ENCODE assay signal across 8 mouse cellular contexts in the genomic region with DNA sequence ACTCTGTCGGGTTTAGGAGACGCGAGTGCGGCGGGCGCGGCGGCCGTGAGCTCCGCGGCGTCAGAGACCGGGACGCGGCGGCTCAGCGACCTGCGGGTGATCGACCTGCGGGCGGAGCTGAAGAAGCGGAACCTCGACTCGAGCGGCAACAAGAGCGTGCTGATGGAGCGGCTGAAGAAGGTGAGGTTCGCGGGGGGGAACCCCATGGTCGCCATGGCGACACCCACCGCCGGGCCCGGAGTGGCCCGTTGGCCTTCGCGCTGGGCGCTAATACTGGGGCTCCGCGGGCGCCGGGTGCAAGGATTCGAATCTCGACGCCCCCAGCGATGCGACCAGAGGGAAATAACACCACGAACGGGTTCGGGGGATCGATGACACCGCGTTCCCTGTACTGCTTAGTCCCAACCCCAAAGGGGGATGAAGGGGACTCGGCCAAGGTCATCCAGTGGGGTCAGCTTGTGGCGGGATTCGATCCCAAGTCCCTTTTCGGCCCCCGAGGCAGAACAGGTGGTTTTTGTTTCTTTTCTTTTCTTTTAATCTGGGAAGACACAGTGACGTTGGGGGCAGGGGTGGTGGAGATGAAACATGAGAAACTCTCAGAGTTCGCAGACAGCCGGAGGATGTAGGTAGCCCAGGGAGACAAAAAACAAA. TPM values are rescaled to one million over a fixed set of nuclear protein-coding genes. Genes with fewer than 3 reads are reported as not detected.
A peak's percentile ranks its signal among the peaks of the same experiment; 100 is the strongest.
DNase-seq lines count a peak whose midpoint lies in the region; ATAC-seq and TF ChIP-seq lines count a peak whose summit lies in the region.

No protein-coding gene starts in this region.

- peak overlapping the region; percentile 91 for H3K9ac ChIP-seq in embryonic facial prominence, embryonic 14.5 days (ENCODE audit: low read depth, low read length)
- peak overlapping the region; percentile 90 for H3K9ac ChIP-seq in limb, embryonic 14.5 days (ENCODE audit: low read depth, low read length, severe bottlenecking)
- peak overlapping the region; percentile 64 for H3K9ac ChIP-seq in midbrain, embryonic 15.5 days

- intact Hi-C loops in heart, postnatal 14 days (cut with DNase I), result loop anchor here (5.0 kb wide), 1 partner anchor 698 kb away; no protein-coding TSS in a partner anchor

- peak overlapping the region; percentile 63 for H3K4me3 ChIP-seq in embryonic facial prominence, embryonic 14.5 days (ENCODE audit: low read depth, low read length)
- peak overlapping the region; percentile 65 for H3K4me3 ChIP-seq in limb, embryonic 14.5 days (replicated peaks; ENCODE audit: low read length)
- peak overlapping the region; percentile 87 for H3K4me3 ChIP-seq in midbrain, embryonic 15.5 days

- ATAC-seq in embryonic facial prominence, embryonic 14.5 days (ENCODE audit: low read depth), result no peak
- no peak for ATAC-seq in limb, embryonic 14.5 days (ENCODE audit: low FRiP score, low read depth)
- peak; percentile 28 for ATAC-seq in midbrain, embryonic 15.5 days (replicated peaks)

- no peaks in the 10 kb centered on the region for H3K9me3 ChIP-seq in embryonic facial prominence, embryonic 14.5 days (ENCODE audit: control insufficient read depth, low read length)
- no peaks in the 10 kb centered on the region for H3K9me3 ChIP-seq in limb, embryonic 14.5 days (ENCODE audit: control insufficient read depth, low read length)
- no peaks in the 10 kb centered on the region for H3K9me3 ChIP-seq in midbrain, embryonic 15.5 days

- WGBS in embryonic facial prominence, embryonic 14.5 days, result under 1% methylated on average over 46 of the region's 61 CpGs
- under 1% methylated on average over 61 of the region's 61 CpGs for WGBS in limb, embryonic 14.5 days
- WGBS in midbrain, embryonic 15.5 days, result under 1% methylated on average over 60 of the region's 61 CpGs

- peaks cover 22% of the 10 kb centered on the region for H3K4me1 ChIP-seq in embryonic facial prominence, embryonic 14.5 days (ENCODE audit: control insufficient read depth, insufficient read depth, low read length)
- peaks cover 27% of the 10 kb centered on the region for H3K4me1 ChIP-seq in limb, embryonic 14.5 days (ENCODE audit: control insufficient read depth, insufficient read depth, low read length)
- peaks cover 65% of the 10 kb centered on the region for H3K4me1 ChIP-seq in midbrain, embryonic 15.5 days

- TF ChIP-seq POLR2A in limb, embryonic 14.5 days (IDR thresholded peaks at IDR 0.05; ENCODE audit: borderline replicate concordance, extremely low read depth, insufficient read depth, insufficient read length), result no peak

- H3K36me3 ChIP-seq in embryonic facial prominence, embryonic 14.5 days (ENCODE audit: control insufficient read depth, insufficient read depth, low read length), result peaks cover 69% of the 10 kb centered on the region
- H3K36me3 ChIP-seq in limb, embryonic 14.5 days (ENCODE audit: control insufficient read depth, insufficient read depth, low read length), result peaks cover 69% of the 10 kb centered on the region
- H3K36me3 ChIP-seq in midbrain, embryonic 15.5 days (replicated peaks), result peaks cover 32% of the 10 kb centered on the region

- peak overlapping the region; percentile 95 for H3K27ac ChIP-seq in embryonic facial prominence, embryonic 14.5 days (replicated peaks; ENCODE audit: low read depth, low read length)
- H3K27ac ChIP-seq in limb, embryonic 14.5 days (replicated peaks; ENCODE audit: low read depth, low read length), result peak overlapping the region; percentile 91
- H3K27ac ChIP-seq in midbrain, embryonic 15.5 days, result peak overlapping the region; percentile 95

- peak; percentile 75 for DNase-seq in adrenal gland, adult 2 months
- DNase-seq in adrenal gland, adult (ENCODE audit: inconsistent age in 2 of 2, low spot score in 1 of 2), result no peak
- peak; percentile 59 for DNase-seq in NIH3T3 (ENCODE audit: low read depth)
- DNase-seq in embryonic facial prominence, embryonic 14.5 days (ENCODE audit: low spot score), result peak; percentile 40
- DNase-seq in heart, postnatal 14 days, result peak; percentile 57 to 58
- DNase-seq in limb, embryonic 14.5 days (ENCODE audit: low spot score), result peak; percentile 15
- peak; percentile 62 to 85 for DNase-seq in spleen, postnatal 4 days (ENCODE audit: low spot score in 2 of 2)

- peak overlapping the region; percentile 95 for H3K4me2 ChIP-seq in embryonic facial prominence, embryonic 14.5 days (ENCODE audit: low read depth, low read length)
- H3K4me2 ChIP-seq in limb, embryonic 14.5 days (replicated peaks; ENCODE audit: low read depth, low read length, severe bottlenecking), result peak overlapping the region; percentile 85
- H3K4me2 ChIP-seq in midbrain, embryonic 15.5 days, result peak overlapping the region; percentile 60

- H3K27me3 ChIP-seq in embryonic facial prominence, embryonic 14.5 days (replicated peaks; ENCODE audit: control insufficient read depth, insufficient read depth, low read length), result no peaks in the 10 kb centered on the region
- no peaks in the 10 kb centered on the region for H3K27me3 ChIP-seq in limb, embryonic 14.5 days (ENCODE audit: control insufficient read depth, insufficient read depth, low read length)
- no peaks in the 10 kb centered on the region for H3K27me3 ChIP-seq in midbrain, embryonic 15.5 days (replicated peaks)

RNA-seq across cellular contexts. Expression of a gene that starts 0.7 kb away (rescaled TPM):
- 100 to 1,000 TPM in 1 of 2 experiments, 10 to 100 TPM in 1; 87.4 to 126 TPM for total RNA-seq in adrenal gland, adult 2 months (2021)
- polyA plus RNA-seq in adrenal gland, adult 2 months (2012; rRNA removed), result 77.8 and 121 TPM in 2 replicates
- 62.9 and 68.2 TPM in 2 replicates for polyA plus RNA-seq in embryonic facial prominence, embryonic 14.5 days (2014; fragmentation: Nextera tagmentation; extraction: Ambion mirVana)
- total RNA-seq in heart, postnatal 14 days (2021), result 10 to 100 TPM; 78.1 to 88.8 TPM
- polyA plus RNA-seq in limb, embryonic 14.5 days (2012; rRNA removed), result 157 and 169 TPM in 2 replicates
- polyA plus RNA-seq in limb, embryonic 14.5 days (2014; fragmentation: Nextera tagmentation; extraction: Ambion mirVana), result 71.8 and 83.6 TPM in 2 replicates
- 120 and 129 TPM in 2 replicates for polyA plus RNA-seq in midbrain, embryonic 15.5 days (2015; fragmentation: Nextera tagmentation; extraction: Ambion mirVana)

RNA-seq across cellular contexts. Expression of a gene that starts 0.9 kb away (rescaled TPM):
- total RNA-seq in adrenal gland, adult 2 months (2021), result 100 to 1,000 TPM in 1 of 2 experiments, 10 to 100 TPM in 1; 82.8 to 119 TPM
- 65.4 and 89.2 TPM in 2 replicates for polyA plus RNA-seq in adrenal gland, adult 2 months (2012; rRNA removed)
- 50.2 and 54.8 TPM in 2 replicates for polyA plus RNA-seq in embryonic facial prominence, embryonic 14.5 days (2014; fragmentation: Nextera tagmentation; extraction: Ambion mirVana)
- 10 to 100 TPM; 62.2 to 65.6 TPM for total RNA-seq in heart, postnatal 14 days (2021)
- 99.9 and 133 TPM in 2 replicates for polyA plus RNA-seq in limb, embryonic 14.5 days (2012; rRNA removed)
- polyA plus RNA-seq in limb, embryonic 14.5 days (2014; fragmentation: Nextera tagmentation; extraction: Ambion mirVana), result 52.1 and 66.3 TPM in 2 replicates
- 78.4 and 86.1 TPM in 2 replicates for polyA plus RNA-seq in midbrain, embryonic 15.5 days (2015; fragmentation: Nextera tagmentation; extraction: Ambion mirVana)

RNA-seq across cellular contexts. Expression of a gene that starts 24.3 kb away (rescaled TPM):
- total RNA-seq in adrenal gland, adult 2 months (2021), result 100 to 1,000 TPM; 317 to 361 TPM
- polyA plus RNA-seq in adrenal gland, adult 2 months (2012; rRNA removed), result 98.0 and 117 TPM in 2 replicates
- 271 and 281 TPM in 2 replicates for polyA plus RNA-seq in embryonic facial prominence, embryonic 14.5 days (2014; fragmentation: Nextera tagmentation; extraction: Ambion mirVana)
- total RNA-seq in heart, postnatal 14 days (2021), result 100 to 1,000 TPM; 347 to 349 TPM
- 112 and 141 TPM in 2 replicates for polyA plus RNA-seq in limb, embryonic 14.5 days (2012; rRNA removed)
- 257 and 294 TPM in 2 replicates for polyA plus RNA-seq in limb, embryonic 14.5 days (2014; fragmentation: Nextera tagmentation; extraction: Ambion mirVana)
- 169 and 175 TPM in 2 replicates for polyA plus RNA-seq in midbrain, embryonic 15.5 days (2015; fragmentation: Nextera tagmentation; extraction: Ambion mirVana)

RNA-seq across cellular contexts. Expression of a gene that starts 27.9 kb away (rescaled TPM):
- 100 to 1,000 TPM; 720 to 828 TPM for total RNA-seq in adrenal gland, adult 2 months (2021)
- 1,273 and 1,721 TPM in 2 replicates for polyA plus RNA-seq in adrenal gland, adult 2 months (2012; rRNA removed)
- polyA plus RNA-seq in embryonic facial prominence, embryonic 14.5 days (2014; fragmentation: Nextera tagmentation; extraction: Ambion mirVana), result 2,068 and 2,222 TPM in 2 replicates
- total RNA-seq in heart, postnatal 14 days (2021), result 100 to 1,000 TPM; 717 to 746 TPM
- 2,428 and 2,960 TPM in 2 replicates for polyA plus RNA-seq in limb, embryonic 14.5 days (2012; rRNA removed)
- polyA plus RNA-seq in limb, embryonic 14.5 days (2014; fragmentation: Nextera tagmentation; extraction: Ambion mirVana), result 2,222 and 2,347 TPM in 2 replicates
- 917 and 926 TPM in 2 replicates for polyA plus RNA-seq in midbrain, embryonic 15.5 days (2015; fragmentation: Nextera tagmentation; extraction: Ambion mirVana)

RNA-seq across cellular contexts. Expression of a gene that starts 31.1 kb away (rescaled TPM):
- total RNA-seq in adrenal gland, adult 2 months (2021), result under 1 TPM; 0.31 to 0.98 TPM
- polyA plus RNA-seq in adrenal gland, adult 2 months (2012; rRNA removed), result 2.6 and 3.0 TPM in 2 replicates
- 3.9 and 4.2 TPM in 2 replicates for polyA plus RNA-seq in embryonic facial prominence, embryonic 14.5 days (2014; fragmentation: Nextera tagmentation; extraction: Ambion mirVana)
- under 1 TPM; 0.43 to 0.51 TPM for total RNA-seq in heart, postnatal 14 days (2021)
- polyA plus RNA-seq in limb, embryonic 14.5 days (2012; rRNA removed), result 7.7 and 8.7 TPM in 2 replicates
- polyA plus RNA-seq in limb, embryonic 14.5 days (2014; fragmentation: Nextera tagmentation; extraction: Ambion mirVana), result 5.7 and 9.1 TPM in 2 replicates
- 1.4 and 2.0 TPM in 2 replicates for polyA plus RNA-seq in midbrain, embryonic 15.5 days (2015; fragmentation: Nextera tagmentation; extraction: Ambion mirVana)

Comparison
In these comparisons a context has a peak if more than half of its experiments do, and no peak if none do; other contexts are left out.
1. DNase-seq: peak in adrenal gland, adult 2 months (single experiment), NIH3T3 (single experiment), embryonic facial prominence, embryonic 14.5 days (single experiment), heart, postnatal 14 days (2 of 2), limb, embryonic 14.5 days (single experiment) and spleen, postnatal 4 days (2 of 2); none in adrenal gland, adult (0 of 2).
2. Peak in every context shown above with its lines, with median percentiles within 50 percentile points of each other: H3K27ac ChIP-seq, H3K4me2 ChIP-seq, H3K4me3 ChIP-seq and H3K9ac ChIP-seq.